Mouse (Mus musculus) megakaryocyte, adult 5-6 weeks (primary cell): ENCODE measurements around the gene Sec24a. TPM values are rescaled to one million over a fixed set of nuclear protein-coding genes. Genes with fewer than 3 reads are reported as not detected.
A peak's percentile ranks its signal among the peaks of the same experiment; 100 is the strongest.

Experiments
- ATAC-seq: 2 replicates; pipeline ENCODE4 v1.8.0; 2016; ENCODE audit warnings: mild to moderate bottlenecking, inconsistent platforms; ENCODE audit not compliant: poor library complexity, severe bottlenecking
- total RNA-seq, 2 experiments: library from RNA; stranded (forward) in 1 of 2; stranded (reverse) in 1 of 2; fragments of 153-499, 151-499 nt in 1 of 2; fragments of 221-1000, 200-1000 nt in 1 of 2; gene quantifications; 2 replicates each; pipeline versions ENCODE4 v1.2.3 to v1.2.4; 2015 to 2017

Sec24a gene
- total RNA-seq, 2 experiments from 2014 or later: 5.1 to 15.4 TPM

DNA sequence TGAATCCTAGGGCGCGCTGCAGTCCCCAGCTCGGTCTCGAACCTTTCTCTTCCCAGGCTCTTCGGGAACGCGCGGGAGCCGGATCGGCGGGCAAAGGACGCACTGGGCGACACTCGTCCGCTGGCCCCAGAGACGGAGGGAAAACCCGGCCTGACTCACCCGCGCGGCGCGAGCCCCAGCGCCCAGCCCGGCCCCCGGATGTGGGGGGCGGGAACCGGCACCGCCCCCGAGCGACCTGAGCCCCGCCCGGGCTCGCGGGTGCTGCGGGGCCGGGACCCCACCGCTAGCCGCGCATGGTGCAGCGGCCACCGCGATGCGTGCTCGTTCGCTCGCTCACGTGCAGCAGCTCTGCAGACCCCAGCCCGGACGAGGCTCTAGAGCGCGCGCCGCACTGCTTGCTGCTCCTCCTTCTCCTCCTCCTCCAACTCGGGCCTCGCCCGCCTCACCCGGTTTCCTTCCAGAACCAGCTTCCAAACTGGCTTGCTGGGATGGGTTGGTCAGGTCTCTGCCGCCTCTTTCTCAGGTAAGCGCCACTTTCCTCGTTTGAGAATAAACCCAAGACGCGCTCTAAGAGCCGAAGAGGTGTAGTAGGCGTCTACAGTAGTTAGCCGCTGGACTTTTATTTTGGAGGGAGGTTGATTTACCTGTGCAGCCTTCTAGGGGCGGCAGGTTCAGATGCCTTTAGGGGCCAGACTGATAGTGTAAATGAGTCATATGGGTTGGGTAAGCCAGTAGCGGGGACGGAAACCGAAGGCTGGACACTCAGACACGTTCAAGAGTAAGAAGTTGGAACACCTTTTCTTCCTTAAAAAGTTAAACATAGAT is 112.5 kb downstream of the Sec24a start, which contains the start of the genes N4bp3 and D930048N14Rik:
N4bp3 (minus strand) TSS at position 152 of the 825 bp plus-strand sequence.
D930048N14Rik (plus strand) TSS at position 264 of the 825 bp plus-strand sequence.
- ATAC-seq: peak; percentile 80

DNA sequence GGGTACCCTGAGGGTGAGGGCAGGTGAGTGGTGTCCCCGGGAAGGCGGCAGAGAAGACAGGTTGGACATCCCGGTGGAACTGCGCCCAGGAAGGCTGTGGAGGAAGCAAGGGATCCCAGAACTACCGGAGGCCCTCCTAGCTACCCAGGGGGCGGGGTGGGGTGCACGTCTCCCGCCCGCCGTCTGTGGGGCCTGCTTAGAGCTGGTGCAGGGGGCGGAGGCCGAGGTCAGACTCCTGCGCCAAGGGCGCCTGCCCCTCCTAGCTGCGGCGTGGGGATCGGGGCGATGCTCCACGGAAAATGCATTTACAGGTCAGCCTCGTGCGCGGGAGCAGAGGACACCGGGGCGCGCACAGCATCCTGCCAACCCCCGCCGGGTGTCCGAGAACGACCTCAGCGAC is 113.2 kb downstream of the Sec24a start:
- peak; percentile 15; the same call in 1 of the 2 replicates for ATAC-seq

DNA sequence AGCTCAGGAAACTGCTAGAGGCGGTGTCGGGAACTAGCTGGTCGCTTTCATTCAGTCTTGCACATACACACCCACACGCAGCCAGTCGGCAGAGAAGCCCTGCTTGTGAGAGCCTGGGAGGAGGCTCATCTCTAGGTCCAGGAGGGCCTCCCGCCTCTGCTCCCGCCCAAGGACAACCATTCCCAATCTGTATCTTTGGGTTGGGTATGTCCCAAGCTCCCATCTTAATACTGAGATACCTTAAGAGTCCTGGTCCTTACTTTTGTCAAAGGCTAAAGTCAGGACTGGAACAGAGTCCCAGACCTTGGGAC is 113.6 kb downstream of the Sec24a start:
- ATAC-seq: peak; percentile 45; the same call in 1 of the 2 replicates

DNA sequence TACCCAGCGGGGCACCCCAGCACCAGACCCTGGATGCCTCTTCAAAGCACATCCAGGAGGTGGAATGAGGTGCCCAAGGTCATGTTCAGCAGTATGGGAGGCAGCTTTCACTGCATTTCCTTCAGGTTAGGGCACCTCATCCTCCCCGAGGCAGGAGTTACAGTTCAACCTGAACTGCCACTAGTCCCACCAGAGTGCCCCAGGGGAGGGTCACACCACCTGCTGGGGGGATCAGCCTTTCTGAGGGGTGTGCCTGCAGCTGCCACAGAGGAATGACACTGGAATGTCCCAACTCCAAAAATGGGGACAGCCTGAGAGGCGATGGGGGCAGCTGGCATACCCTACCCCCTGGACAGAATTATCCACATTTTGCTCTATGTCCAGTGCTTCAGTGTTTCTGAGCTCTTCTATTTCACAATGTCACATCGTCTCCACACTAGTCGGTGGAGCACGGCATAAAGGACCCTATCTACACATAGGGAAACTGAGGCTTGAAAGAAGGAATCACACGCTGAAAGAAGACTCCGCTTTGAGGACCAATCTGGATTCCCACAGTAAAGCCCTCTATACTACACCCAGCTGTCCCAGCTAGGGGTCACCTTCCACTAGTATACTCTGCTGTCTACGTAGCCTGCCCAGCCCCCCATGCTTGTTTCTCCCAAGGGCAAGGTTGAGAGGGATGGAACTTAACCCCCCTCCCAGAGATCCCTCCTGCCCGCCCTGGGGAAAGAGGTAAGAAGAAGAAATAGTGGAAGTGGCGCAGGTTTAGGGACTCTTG is 114.1 kb downstream of the Sec24a start:
- no peak for ATAC-seq

DNA sequence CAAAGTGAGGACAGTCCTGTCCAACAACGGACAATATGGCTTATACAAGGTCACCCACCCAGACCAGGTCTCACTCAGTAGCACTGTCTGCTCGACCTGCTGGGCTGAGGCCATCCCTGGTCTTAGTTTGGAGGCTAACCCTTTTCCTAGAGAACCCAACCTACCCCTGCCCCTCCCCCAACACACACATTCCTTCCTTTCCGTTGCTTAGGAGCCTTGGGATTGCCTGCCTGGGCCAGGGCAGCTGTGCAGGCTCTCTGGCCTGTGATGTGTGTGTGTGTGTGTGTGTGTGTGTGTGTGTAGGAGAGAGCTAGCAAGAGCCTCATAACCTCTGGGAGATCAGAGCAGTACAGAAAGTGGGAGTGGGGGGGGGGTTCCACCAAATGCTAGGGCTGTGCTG is 114.9 kb downstream of the Sec24a start:
- ATAC-seq: no peak

DNA sequence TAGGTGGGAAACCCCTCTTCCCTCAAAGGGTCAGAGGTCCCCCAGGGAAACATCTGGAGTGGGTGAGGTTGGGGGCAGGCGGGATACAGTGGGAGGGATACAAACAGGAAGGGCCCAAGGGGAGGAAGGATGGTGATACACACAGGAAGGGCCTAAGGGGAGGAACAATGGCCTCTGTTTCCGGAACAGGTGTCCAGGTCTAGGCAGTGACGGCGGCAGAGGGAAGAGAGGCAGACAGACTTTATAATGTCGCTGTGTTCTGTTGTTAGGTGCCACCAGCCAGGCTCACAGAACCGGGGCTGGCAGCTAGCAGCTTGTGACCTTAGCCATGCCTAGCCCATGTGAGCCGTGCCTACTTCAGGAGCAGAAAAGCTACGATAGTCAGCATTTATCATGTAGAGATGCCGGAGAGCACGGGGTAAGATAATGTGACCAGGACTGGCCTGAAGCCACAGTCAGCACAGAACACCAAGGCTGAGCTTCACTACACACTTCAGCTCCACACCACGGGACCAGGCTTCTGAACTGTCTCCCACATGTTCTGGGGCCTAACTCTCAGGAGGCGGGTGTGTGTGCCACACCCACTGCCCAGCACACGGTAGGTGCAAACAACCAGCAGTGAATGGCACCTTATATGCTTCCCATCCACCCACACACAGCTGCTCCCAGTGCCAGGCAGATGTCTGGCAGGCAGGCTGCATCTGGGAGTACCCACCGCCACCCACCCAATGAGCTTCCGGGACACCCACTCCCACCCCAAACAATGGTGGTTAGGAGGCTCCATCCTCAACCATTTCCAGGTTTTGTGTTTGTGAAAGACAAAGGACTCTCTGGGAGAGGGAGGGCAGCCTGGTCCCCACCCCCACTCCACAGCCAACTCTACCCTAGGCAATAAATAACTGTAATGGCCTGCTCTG is 116.4 kb downstream of the Sec24a start:
- no peak for ATAC-seq

DNA sequence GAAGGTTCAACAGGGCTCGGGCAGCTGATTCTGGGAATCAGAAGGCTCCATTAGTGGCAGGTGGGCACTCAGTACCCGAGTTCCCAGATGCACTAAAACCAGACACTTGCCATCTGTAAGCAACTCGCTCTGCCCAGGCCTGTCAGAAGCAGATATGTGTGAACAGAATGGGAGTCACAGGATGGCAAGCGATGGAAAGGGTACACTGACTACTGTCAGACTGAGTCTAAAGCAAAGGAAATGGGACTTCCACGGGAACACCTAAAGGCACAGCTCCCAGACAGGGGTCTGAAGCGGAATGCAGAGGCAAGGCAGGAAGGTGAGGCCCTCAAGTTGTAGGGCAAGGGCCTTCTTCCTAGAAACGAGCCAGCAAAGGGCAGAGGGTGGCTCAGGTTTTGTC is 117.2 kb downstream of the Sec24a start:
- no peak for ATAC-seq

DNA sequence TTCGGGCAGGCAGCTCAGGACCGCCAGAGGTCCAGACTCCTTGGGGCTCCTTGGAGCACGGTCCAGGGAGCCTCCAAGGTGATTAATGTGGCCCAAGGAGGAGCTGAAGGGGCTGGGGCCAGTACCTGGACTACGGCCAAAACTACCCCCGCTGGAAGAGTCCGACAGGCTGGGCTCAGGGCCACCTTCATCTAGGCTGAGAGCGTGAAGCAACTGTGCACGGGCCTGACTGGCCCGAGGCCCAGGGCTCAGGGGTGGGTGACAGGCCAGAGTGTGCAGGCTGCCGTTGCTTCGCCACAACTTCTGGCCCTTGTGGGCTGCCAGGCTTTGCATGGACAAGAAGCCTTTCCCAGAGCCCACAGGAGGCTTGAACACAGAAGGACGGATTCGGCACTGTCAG is 118.1 kb downstream of the Sec24a start:
- ATAC-seq: no peak

DNA sequence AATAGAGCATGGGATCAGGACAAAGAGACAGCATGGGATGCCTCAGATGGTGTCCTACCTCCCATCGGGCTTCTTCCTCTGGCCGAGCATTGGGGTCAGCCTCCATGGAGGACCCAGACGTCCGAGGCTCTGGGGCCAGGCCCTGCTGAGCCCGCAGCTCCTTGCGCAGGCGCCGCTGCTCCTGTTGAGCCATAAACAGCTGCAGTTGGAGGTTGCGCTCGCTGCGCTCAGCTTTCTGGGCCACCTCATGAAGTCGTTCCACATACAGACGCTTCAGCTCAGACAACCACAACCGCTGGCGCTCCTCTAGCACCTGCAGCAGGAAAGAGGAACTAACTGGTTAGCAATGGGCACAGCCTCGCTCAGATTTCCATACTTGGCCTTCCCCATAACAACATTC is 119.2 kb downstream of the Sec24a start:
- peak; percentile 91 for ATAC-seq

DNA sequence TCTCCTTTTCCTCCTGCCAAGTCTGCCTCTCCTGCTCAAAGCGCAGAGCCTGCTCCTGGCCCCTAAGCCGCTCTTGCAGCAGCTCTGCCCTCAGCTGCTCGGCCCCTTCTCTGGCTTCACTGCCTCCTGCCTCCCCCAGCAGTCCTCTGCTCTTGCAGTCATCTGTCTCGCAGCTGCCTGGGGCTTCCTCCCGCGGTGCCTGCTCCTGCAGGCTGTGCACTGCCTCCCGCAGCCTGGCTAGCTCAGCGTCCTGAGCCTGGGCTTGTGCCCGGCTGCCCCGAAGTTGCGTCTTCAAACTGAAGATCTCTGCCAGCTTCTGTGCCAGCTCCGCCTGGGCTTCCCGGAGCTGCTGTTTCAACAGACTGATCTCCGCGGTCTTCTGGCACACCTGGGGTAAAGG is 119.7 kb downstream of the Sec24a start:
- ATAC-seq: peak; percentile 37

DNA sequence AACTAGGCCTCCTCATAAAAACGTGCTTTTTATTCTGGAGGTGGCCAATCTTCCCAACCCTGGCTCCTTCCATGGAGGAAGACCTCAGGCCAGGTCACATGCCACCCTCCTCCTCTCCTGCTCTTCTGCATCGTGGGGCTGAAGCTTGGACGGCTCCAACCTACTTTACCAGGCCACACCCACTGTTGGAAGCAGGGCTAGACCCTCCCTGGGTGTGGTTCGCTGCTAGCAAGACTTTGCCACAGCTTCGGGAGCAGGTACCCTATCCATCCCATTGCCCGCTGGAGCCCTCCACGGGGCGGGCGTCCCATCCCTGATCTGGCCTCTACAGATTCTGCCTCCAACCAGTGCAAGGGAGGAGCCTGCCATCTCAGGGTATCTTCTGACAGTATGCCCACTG is 120.2 kb downstream of the Sec24a start:
- no peak for ATAC-seq

Other genes with a start within 250 kb of the Sec24a start
- 8.5 and 10.3 TPM in 2 replicates for gene Phykpl, start 178.9 kb downstream of the Sec24a start, total RNA-seq (2015)
- gene Phykpl, start 178.9 kb downstream of the Sec24a start, total RNA-seq (2017): 5.8 and 9.0 TPM in 2 replicates
- 319 and 341 TPM in 2 replicates for gene Hnrnpab, start 156.8 kb downstream of the Sec24a start, total RNA-seq (2015)
- gene Hnrnpab, start 156.8 kb downstream of the Sec24a start, total RNA-seq (2017): 548 and 571 TPM in 2 replicates
- gene Nhp2, start 143.9 kb downstream of the Sec24a start, total RNA-seq (2015): 45.3 and 50.5 TPM in 2 replicates
- gene Nhp2, start 143.9 kb downstream of the Sec24a start, total RNA-seq (2017): 38.1 and 52.6 TPM in 2 replicates
- 50.8 and 63.1 TPM in 2 replicates for gene Rmnd5b, start 127.7 kb downstream of the Sec24a start, total RNA-seq (2015)
- gene Rmnd5b, start 127.7 kb downstream of the Sec24a start, total RNA-seq (2017): 19.2 and 35.5 TPM in 2 replicates
- gene N4bp3, start 112.8 kb downstream of the Sec24a start, total RNA-seq (2015): 0.80 and 1.3 TPM in 2 replicates
- 0.45 and 2.9 TPM in 2 replicates for gene N4bp3, start 112.8 kb downstream of the Sec24a start, total RNA-seq (2017)
- gene D930048N14Rik, start 112.7 kb downstream of the Sec24a start, total RNA-seq (2015): 0.33 and 0.43 TPM in 2 replicates
- 0.26 TPM in 1 of 2 replicates, not detected in the other for gene D930048N14Rik, start 112.7 kb downstream of the Sec24a start, total RNA-seq (2017)
- 25.9 and 30.3 TPM in 2 replicates for gene 0610009B22Rik, start 74.8 kb downstream of the Sec24a start, total RNA-seq (2015)
- 14.7 and 18.4 TPM in 2 replicates for gene 0610009B22Rik, start 74.8 kb downstream of the Sec24a start, total RNA-seq (2017)
- gene Sar1b, start 53 bp upstream of the Sec24a start, total RNA-seq (2015): 103 and 111 TPM in 2 replicates
- 47.7 and 53.2 TPM in 2 replicates for gene Sar1b, start 53 bp upstream of the Sec24a start, total RNA-seq (2017)
- 1.9 and 2.1 TPM in 2 replicates for gene Jade2, start 94.0 kb upstream of the Sec24a start, total RNA-seq (2015)
- 1.4 and 2.4 TPM in 2 replicates for gene Jade2, start 94.0 kb upstream of the Sec24a start, total RNA-seq (2017)
- 66.6 and 70.7 TPM in 2 replicates for gene Cdkn2aipnl, start 204.0 kb upstream of the Sec24a start, total RNA-seq (2015)
- 40.5 and 41.5 TPM in 2 replicates for gene Cdkn2aipnl, start 204.0 kb upstream of the Sec24a start, total RNA-seq (2017)
- gene Ube2b, start 237.1 kb upstream of the Sec24a start, total RNA-seq (2015): 110 and 123 TPM in 2 replicates
- gene Ube2b, start 237.1 kb upstream of the Sec24a start, total RNA-seq (2017): 86.9 and 99.1 TPM in 2 replicates
- 1.7 and 2.3 TPM in 2 replicates for gene Cdkl3, start 240.6 kb upstream of the Sec24a start, total RNA-seq (2015)
- gene Cdkl3, start 240.6 kb upstream of the Sec24a start, total RNA-seq (2017): 2.7 and 10.0 TPM in 2 replicates